Mouse (Mus musculus): ENCODE data around the gene Tmem110. TPM values are rescaled to one million over a fixed set of nuclear protein-coding genes. Genes with fewer than 3 reads are reported as not detected.

Tmem110 gene
- polyA plus RNA-seq, 1 experiment from 2014 or later: 14.4 TPM

GRCm38 (mm10) chr14:30912641-30913040 lies 87.3 kb downstream of the Tmem110 start:
- Histone ChIP-seq H3K4me2 (ENCODE audit: low read depth, low read length) (no peak overlapping the region), H3K27ac (ENCODE audit: low read depth) (no peak overlapping the region), H3K9ac (replicated peaks) (no peak overlapping the region), H3K9me3 (ENCODE audit: low read length) (no peaks in the 10 kb centered on the region), H3K36me3 (replicated peaks; ENCODE audit: insufficient read depth, low read length) (peaks cover 33% of the 10 kb centered on the region), H3K4me3 (ENCODE audit: low read depth, low read length) (no peak overlapping the region), H3K27me3 (ENCODE audit: insufficient read depth, low read length) (no peaks in the 10 kb centered on the region), H3K4me1 (ENCODE audit: insufficient read depth) (peaks cover 8% of the 10 kb centered on the region; the same call in 1 of the 2 replicates)
- 65% methylated on average over 8 of the region's 8 CpGs for WGBS (ENCODE audit: insufficient replicate concordance)
- TF ChIP-seq EP300 (IDR thresholded peaks at IDR 0.05; ENCODE audit: low read depth): no peak
- no peak for TF ChIP-seq CTCF (IDR thresholded peaks at IDR 0.05; ENCODE audit: low read depth)
- DNase-seq (no peak), ATAC-seq (no peak)

- no peak overlapping the region for H3K4me2 ChIP-seq (ENCODE audit: low read depth, low read length)
- H3K27me3 ChIP-seq (ENCODE audit: insufficient read depth, low read length): no peaks in the 10 kb centered on the region
- H3K9ac ChIP-seq (replicated peaks): no peak overlapping the region
- peaks cover 4% of the 10 kb centered on the region; the same call in 1 of the 2 replicates for H3K4me1 ChIP-seq (ENCODE audit: insufficient read depth)
- DNase-seq: no peak
- WGBS (ENCODE audit: insufficient replicate concordance): 63% methylated on average over 5 of the region's 5 CpGs
- H3K36me3 ChIP-seq (replicated peaks; ENCODE audit: insufficient read depth, low read length): peaks cover 35% of the 10 kb centered on the region
- H3K9me3 ChIP-seq (ENCODE audit: low read length): no peaks in the 10 kb centered on the region
- ATAC-seq: no peak
- no peak overlapping the region for H3K4me3 ChIP-seq (ENCODE audit: low read depth, low read length)
- no peak overlapping the region for H3K27ac ChIP-seq (ENCODE audit: low read depth)
- TF ChIP-seq CTCF (IDR thresholded peaks at IDR 0.05; ENCODE audit: low read depth) (no peak), EP300 (IDR thresholded peaks at IDR 0.05; ENCODE audit: low read depth) (no peak)
Observed at GRCm38 (mm10) chr14:30913404-30913803, 88.0 kb downstream of the Tmem110 start.

- Histone ChIP-seq H3K4me2 (ENCODE audit: low read depth, low read length) (no peak overlapping the region), H3K36me3 (replicated peaks; ENCODE audit: insufficient read depth, low read length) (peaks cover 37% of the 10 kb centered on the region), H3K4me1 (ENCODE audit: insufficient read depth) (no peaks in the 10 kb centered on the region), H3K27ac (ENCODE audit: low read depth) (no peak overlapping the region), H3K9me3 (ENCODE audit: low read length) (no peaks in the 10 kb centered on the region), H3K9ac (replicated peaks) (no peak overlapping the region), H3K4me3 (ENCODE audit: low read depth, low read length) (no peak overlapping the region), H3K27me3 (ENCODE audit: insufficient read depth, low read length) (no peaks in the 10 kb centered on the region)
- TF ChIP-seq CTCF (IDR thresholded peaks at IDR 0.05; ENCODE audit: low read depth) (no peak), EP300 (IDR thresholded peaks at IDR 0.05; ENCODE audit: low read depth) (no peak)
- ATAC-seq (no peak), DNase-seq (no peak)
- 78% methylated on average over 1 of the region's 1 CpGs for WGBS (ENCODE audit: insufficient replicate concordance)
Observed at GRCm38 (mm10) chr14:30916516-30916915, 91.1 kb downstream of the Tmem110 start.

GRCm38 (mm10) chr14:30922053-30922670 lies 96.8 kb downstream of the Tmem110 start:
- H3K4me1 ChIP-seq (ENCODE audit: insufficient read depth): peaks cover 9% of the 10 kb centered on the region; the same call in 1 of the 2 replicates
- ATAC-seq: no peak
- TF ChIP-seq CTCF (IDR thresholded peaks at IDR 0.05; ENCODE audit: low read depth) (no peak), EP300 (IDR thresholded peaks at IDR 0.05; ENCODE audit: low read depth) (no peak)
- peak overlapping the region; percentile 74 for H3K9ac ChIP-seq (replicated peaks)
- 43% methylated on average over 6 of the region's 8 CpGs for WGBS (ENCODE audit: insufficient replicate concordance)
- no peaks in the 10 kb centered on the region for H3K9me3 ChIP-seq (ENCODE audit: low read length)
- peak overlapping the region; percentile 50 for H3K4me3 ChIP-seq (ENCODE audit: low read depth, low read length)
- no peaks in the 10 kb centered on the region for H3K27me3 ChIP-seq (ENCODE audit: insufficient read depth, low read length)
- peak overlapping the region; percentile 91 for H3K27ac ChIP-seq (ENCODE audit: low read depth)
- H3K36me3 ChIP-seq (replicated peaks; ENCODE audit: insufficient read depth, low read length): peaks cover 12% of the 10 kb centered on the region
- no peak for DNase-seq
- peak overlapping the region; percentile 66 for H3K4me2 ChIP-seq (ENCODE audit: low read depth, low read length)

GRCm38 (mm10) chr14:30923375-30924105 lies 98.2 kb downstream of the Tmem110 start, which contains the start of gene Itih3:
Gene Itih3, minus strand, starts transcription at chr14:30923760.
- peak; percentile 82 for ATAC-seq
- peaks cover 7% of the 10 kb centered on the region; the same call in 1 of the 2 replicates for H3K36me3 ChIP-seq (replicated peaks; ENCODE audit: insufficient read depth, low read length)
- no peak for TF ChIP-seq CTCF (IDR thresholded peaks at IDR 0.05; ENCODE audit: low read depth)
- TF ChIP-seq EP300 (IDR thresholded peaks at IDR 0.05; ENCODE audit: low read depth): peak; percentile 81
- H3K27me3 ChIP-seq (ENCODE audit: insufficient read depth, low read length): no peaks in the 10 kb centered on the region
- no peaks in the 10 kb centered on the region for H3K9me3 ChIP-seq (ENCODE audit: low read length)
- peak within 1 kb of the TSS; percentile 50 for H3K4me3 ChIP-seq (ENCODE audit: low read depth, low read length)
- peak; percentile 78 for DNase-seq
- WGBS (ENCODE audit: insufficient replicate concordance): 37% methylated on average over 6 of the region's 6 CpGs
- H3K9ac ChIP-seq (replicated peaks): peak within 1 kb of the TSS; percentile 74
- peak within 1 kb of the TSS; percentile 66 for H3K4me2 ChIP-seq (ENCODE audit: low read depth, low read length)
- H3K4me1 ChIP-seq (ENCODE audit: insufficient read depth): peaks cover 9% of the 10 kb centered on the region; the same call in 1 of the 2 replicates
- H3K27ac ChIP-seq (ENCODE audit: low read depth): peak within 1 kb of the TSS; percentile 91

GRCm38 (mm10) chr14:30925492-30925891 lies 100.1 kb downstream of the Tmem110 start:
- peak overlapping the region; percentile 60 for H3K27ac ChIP-seq (ENCODE audit: low read depth)
- peaks cover 12% of the 10 kb centered on the region for H3K4me1 ChIP-seq (ENCODE audit: insufficient read depth)
- 0 out of 2 replicates have a peak, but pooled peaks cover 2% of the 10 kb centered on the region for H3K36me3 ChIP-seq (replicated peaks; ENCODE audit: insufficient read depth, low read length)
- no peaks in the 10 kb centered on the region for H3K9me3 ChIP-seq (ENCODE audit: low read length)
- TF ChIP-seq CTCF (IDR thresholded peaks at IDR 0.05; ENCODE audit: low read depth): no peak
- TF ChIP-seq EP300 (IDR thresholded peaks at IDR 0.05; ENCODE audit: low read depth): peak; percentile 61
- no peak overlapping the region for H3K4me3 ChIP-seq (ENCODE audit: low read depth, low read length)
- H3K4me2 ChIP-seq (ENCODE audit: low read depth, low read length): no peak overlapping the region
- no peak overlapping the region for H3K9ac ChIP-seq (replicated peaks)
- ATAC-seq (peak; percentile 56), DNase-seq (no peak)
- 70% methylated on average over 3 of the region's 3 CpGs for WGBS (ENCODE audit: insufficient replicate concordance)
- no peaks in the 10 kb centered on the region for H3K27me3 ChIP-seq (ENCODE audit: insufficient read depth, low read length)

Other genes with a start within 250 kb of the Tmem110 start
- 16.7 and 17.8 TPM in 2 replicates for gene Prkcd, start 199.4 kb upstream of the Tmem110 start, polyA plus RNA-seq (2015; fragmentation: Nextera tagmentation; extraction: Ambion mirVana)
- gene Rft1, start 171.2 kb upstream of the Tmem110 start, polyA plus RNA-seq (2015; fragmentation: Nextera tagmentation; extraction: Ambion mirVana): 6.6 and 7.0 TPM in 2 replicates
- 15.0 and 15.8 TPM in 2 replicates for gene Sfmbt1, start 110.7 kb upstream of the Tmem110 start, polyA plus RNA-seq (2015; fragmentation: Nextera tagmentation; extraction: Ambion mirVana)
- 5.4 and 6.0 TPM in 2 replicates for gene Mustn1, start 53.6 kb downstream of the Tmem110 start, polyA plus RNA-seq (2015; fragmentation: Nextera tagmentation; extraction: Ambion mirVana)
- gene Itih4, start 60.9 kb downstream of the Tmem110 start, polyA plus RNA-seq (2015; fragmentation: Nextera tagmentation; extraction: Ambion mirVana): 631 and 661 TPM in 2 replicates
- gene Itih3, start 98.2 kb downstream of the Tmem110 start, polyA plus RNA-seq (2015; fragmentation: Nextera tagmentation; extraction: Ambion mirVana): 1,712 and 1,929 TPM in 2 replicates
- 173 and 210 TPM in 2 replicates for gene Itih1, start 117.7 kb downstream of the Tmem110 start, polyA plus RNA-seq (2015; fragmentation: Nextera tagmentation; extraction: Ambion mirVana)
- gene Nek4, start 125.8 kb downstream of the Tmem110 start, polyA plus RNA-seq (2015; fragmentation: Nextera tagmentation; extraction: Ambion mirVana): 2.8 and 3.1 TPM in 2 replicates
- 9.4 TPM in 2 replicates for gene Glt8d1, start 175.8 kb downstream of the Tmem110 start, polyA plus RNA-seq (2015; fragmentation: Nextera tagmentation; extraction: Ambion mirVana)
- 346 and 365 TPM in 2 replicates for gene Spcs1, start 176.1 kb downstream of the Tmem110 start, polyA plus RNA-seq (2015; fragmentation: Nextera tagmentation; extraction: Ambion mirVana)
- gene Pbrm1, start 193.5 kb downstream of the Tmem110 start, polyA plus RNA-seq (2015; fragmentation: Nextera tagmentation; extraction: Ambion mirVana): 31.0 and 33.2 TPM in 2 replicates
- gene Gnl3, start 193.6 kb downstream of the Tmem110 start, polyA plus RNA-seq (2015; fragmentation: Nextera tagmentation; extraction: Ambion mirVana): 67.4 and 71.9 TPM in 2 replicates

Data from liver, postnatal 0 days (tissue).